Mouse (Mus musculus) heart, postnatal 14 days (tissue): Measurements from ENCODE around the gene Gm9945. TPM values are rescaled to one million over a fixed set of nuclear protein-coding genes. Genes with fewer than 3 reads are reported as not detected.
A peak's percentile ranks its signal among the peaks of the same experiment; 100 is the strongest.

Experiments
- DNase-seq, 2 experiments: peaks; one replicate each; pipeline ENCODE4 v3.0.0; 2021 to 2022
- intact Hi-C: fragments of 180-260 bp; cut with DNase I; formaldehyde crosslinking; loops from one replicate; pipeline ENCODE4 v1.15.1; 2025
- long read RNA-seq, 2 experiments: library from polyadenylated mRNA; stranded (forward); transcript quantifications; one replicate each; pipeline ENCODE4 v2.0.0; 2021
- total RNA-seq, 2 experiments: library from RNA; stranded (reverse); gene quantifications; 2 replicates each; pipeline ENCODE4 v1.2.3; 2021

Gm9945 gene
- not detected for total RNA-seq
- long read RNA-seq, experiment 1 = 0 reads
- long read RNA-seq, experiment 2 = 0 reads

DNA sequence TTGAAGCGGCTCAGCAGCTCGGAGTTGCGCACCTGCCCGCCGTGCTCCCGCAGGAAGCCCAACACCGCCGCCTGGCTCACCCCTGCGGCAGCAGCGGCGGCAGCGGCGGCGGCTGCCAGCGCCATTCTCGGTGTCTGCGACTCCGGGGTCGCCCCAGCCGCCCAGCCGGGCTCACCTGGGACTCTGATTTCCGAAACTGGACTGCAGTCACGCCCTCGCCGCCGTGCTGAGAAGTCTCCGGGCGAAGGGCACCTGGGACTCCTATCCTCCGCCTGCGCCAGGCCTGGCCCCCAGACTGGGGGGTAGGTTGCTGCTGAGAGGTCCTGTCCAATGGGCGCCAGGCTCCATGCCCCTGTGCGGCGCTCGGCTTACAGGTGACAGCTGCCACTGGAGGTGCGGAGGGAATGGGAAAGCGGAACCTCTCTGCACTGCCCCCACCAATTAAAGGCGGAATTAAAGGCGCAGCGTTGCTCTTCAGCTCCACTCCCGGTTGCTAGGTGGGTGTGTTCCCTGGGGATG is at the start of gene Gm9945, which contains the start of gene Sowaha:
Gene Gm9945 (plus strand): TSS at position 384 of the 519 bp plus-strand sequence.
Gene Sowaha (minus strand): TSS at position 492 of the 519 bp plus-strand sequence.
- DNase-seq = peak; percentile 31 to 44
- intact Hi-C loops = no loop called here

DNA sequence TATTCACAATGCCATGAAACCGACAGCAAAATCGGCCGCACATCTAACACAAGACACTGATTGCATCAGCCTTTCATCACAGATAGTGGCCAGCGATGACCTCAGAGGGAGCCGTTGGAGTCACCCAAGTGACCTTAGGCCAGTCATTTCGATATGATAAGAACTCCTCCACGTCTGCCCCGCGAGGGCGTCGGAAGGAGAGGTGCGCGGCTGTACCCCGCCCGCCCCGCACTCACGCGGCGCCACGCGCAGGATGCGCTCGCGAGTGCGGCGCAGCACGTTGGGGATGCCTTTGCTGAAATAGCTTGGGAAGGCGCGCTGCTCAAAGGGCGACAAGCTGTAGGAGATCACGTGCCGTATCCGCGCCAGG is 49.7 kb upstream of the Gm9945 start:
- intact Hi-C loops = no loop called here
- DNase-seq = no peak

DNA sequence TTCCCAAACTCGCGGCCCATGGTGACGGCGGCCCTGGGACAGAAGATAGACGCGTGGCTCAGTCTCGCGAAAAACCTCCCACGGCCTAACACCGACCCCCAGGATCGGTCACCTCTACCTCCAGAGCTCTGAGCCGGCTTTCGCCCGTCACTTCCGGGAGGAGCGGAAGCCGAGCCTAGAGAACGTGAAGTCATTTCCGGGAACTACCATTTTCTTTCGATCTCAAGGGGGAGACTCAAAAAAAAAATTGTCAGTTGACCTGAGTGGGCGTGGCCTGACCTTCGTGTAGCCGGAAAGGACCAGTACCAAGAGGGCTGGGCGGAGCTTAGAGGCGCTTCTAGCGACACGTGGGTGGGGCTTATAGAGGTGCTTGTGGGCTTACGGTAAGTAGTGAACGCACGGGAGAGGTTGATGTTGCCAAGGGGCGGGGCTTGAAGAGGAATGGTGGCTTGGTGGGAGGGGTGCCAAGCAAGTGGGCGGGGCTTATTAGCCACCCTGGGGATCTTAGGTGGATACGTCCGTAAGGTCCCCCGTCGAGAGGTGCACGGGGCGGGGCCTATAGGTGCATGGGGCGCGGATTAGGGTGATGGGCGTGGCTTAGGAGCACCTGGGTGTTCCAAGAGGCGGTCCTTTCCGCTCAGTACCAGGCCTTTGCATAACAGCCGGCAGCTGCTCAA is 49.2 kb upstream of the Gm9945 start, which contains the start of the genes Uqcrq and Gdf9:
Gene Uqcrq (minus strand): TSS at position 162 of the 677 bp plus-strand sequence.
Gene Gdf9 (plus strand): TSS at position 354 of the 677 bp plus-strand sequence.
- intact Hi-C loops = no loop called here
- peak; percentile 93 to 96 for DNase-seq

DNA sequence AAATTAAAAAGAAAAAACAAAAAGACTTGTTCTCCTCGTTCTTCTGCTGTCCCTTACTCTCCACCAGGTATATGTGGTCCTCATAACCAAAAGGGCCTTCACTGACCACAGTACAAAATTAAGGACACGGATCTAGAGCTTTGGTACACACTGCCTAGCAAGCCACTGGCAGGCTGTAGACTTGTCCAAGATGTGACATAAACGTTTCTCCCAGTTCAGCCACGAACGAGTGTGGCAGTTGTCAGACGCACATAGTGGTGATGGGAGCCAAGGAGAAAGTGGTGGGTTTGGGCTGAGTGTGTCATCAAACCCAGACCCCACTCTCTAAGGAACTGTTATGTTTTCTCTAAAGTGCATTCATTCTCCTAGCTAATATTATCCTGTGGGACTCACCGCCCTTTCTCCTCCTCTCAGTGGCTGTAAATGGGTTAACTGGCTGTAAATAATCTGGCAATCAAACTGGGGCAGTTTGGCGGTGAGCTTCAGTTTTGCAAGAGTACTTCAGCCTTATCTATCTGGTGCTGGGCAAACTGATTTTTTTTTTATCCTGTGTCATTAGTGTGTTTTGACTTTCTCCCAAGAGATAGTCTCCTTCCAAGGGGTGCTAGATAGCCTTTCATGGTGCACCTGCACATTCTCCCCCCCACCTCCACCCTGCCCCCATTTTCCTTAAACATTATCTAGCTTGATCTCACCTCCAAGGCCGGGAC is 48.5 kb upstream of the Gm9945 start:
- intact Hi-C loops = no loop called here
- DNase-seq = peak in 1 of 2 experiments; percentile 17

DNA sequence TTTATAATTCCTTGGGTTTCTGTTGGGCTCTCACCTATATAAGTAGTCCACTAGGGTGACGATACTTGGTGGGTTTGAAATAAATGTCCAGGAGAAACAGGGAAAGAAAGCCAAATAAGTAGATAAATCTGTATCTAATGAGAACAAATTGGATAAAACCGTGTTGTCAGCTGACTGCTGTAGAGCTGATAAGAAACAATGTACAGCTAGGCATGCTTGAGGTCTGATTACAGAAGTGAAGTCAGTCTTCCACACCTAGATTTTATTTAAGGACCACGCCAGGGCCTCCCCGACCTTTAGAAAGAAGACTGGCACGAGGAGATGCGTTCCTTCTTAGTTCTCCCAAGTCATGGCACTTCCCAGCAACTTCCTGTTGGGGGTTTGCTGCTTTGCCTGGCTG is 46.9 kb upstream of the Gm9945 start:
- intact Hi-C loops = no loop called here
- DNase-seq = no peak

DNA sequence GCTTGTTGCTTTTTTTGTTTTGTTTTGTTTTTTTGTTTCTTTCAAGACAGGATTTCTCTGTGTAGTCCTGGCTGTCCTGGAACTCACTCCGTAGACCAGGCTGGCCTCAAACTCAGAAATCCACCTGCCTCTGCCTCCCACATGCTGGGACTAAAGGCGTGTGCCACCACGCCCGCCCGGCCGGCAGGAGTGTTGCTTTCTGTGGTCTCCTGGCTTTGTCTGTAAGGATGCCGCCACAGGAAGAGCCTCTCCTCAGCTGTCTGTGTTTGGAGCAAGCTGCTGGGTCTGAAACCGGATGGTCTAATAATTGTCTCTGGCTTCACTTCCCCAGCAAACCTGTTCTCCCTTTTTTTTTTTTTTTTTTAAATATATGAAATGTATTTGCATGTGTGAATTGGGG is 44.5 kb upstream of the Gm9945 start:
- no peak for DNase-seq
- intact Hi-C loops = no loop called here

DNA sequence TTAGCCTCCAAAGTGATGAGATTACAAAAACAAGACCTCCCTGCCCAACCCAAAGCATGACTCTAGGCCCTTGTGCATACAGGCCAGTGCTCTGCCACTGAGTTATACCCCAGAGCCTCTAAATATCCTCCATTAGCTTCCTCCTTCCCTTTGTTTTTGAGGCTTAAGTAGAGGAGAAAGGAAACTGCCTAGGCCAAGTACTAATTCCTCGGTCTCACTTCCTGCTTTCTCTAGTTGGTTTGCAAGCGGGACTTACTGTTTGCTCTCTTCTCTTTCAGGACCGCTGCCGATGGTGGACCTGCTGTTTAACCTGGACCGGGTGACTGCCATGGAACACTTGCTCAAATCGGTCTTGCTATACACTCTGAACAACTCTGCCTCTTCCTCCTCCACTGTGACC is 43.6 kb upstream of the Gm9945 start:
- no peak for DNase-seq

DNA sequence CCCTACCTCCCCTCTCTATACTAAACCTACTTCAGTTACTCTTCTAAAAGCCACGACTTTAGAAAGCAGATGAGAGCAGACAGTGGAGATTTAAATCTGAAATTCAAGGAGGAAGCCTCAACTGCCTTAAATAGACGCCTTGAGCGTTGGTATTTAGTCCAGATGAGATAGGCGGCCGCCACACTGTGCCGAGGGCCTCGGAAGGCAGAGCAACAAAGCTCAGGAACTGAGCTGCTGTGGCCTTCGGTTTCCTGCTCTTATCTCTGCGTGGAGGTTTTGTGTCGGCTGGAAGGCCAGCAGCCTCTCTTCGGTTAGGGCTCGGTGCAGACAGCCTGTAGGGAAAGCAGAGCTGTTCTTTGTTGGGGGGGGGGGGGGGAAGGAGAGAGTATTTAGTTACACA is 38.0 kb upstream of the Gm9945 start:
- peak in 1 of 2 experiments; percentile 28 for DNase-seq
- intact Hi-C loops = no loop called here

More for the DNA sequence above, 43.6 kb upstream of the Gm9945 start:
- intact Hi-C loops = no loop called here

DNA sequence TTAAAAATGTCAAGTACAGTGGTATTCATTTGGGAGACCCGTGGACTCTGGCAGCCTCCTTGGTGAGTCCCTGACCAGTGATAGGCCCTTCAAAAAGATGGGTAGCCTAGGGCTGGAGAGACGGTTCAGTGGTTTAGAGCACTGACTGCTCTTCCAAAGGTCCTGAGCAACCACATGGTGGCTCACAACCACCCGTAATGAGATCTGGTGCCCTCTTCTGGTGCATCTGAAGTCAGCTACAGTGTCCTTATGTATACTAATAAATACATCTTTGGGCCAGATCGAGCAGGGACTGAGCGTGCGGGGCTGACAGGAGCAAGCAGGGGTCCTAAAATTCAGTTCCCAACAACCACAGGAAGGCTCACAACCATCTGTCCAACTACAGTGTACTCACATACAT is 36.1 kb upstream of the Gm9945 start:
- intact Hi-C loops = no loop called here
- DNase-seq = peak in 1 of 2 experiments; percentile 47

DNA sequence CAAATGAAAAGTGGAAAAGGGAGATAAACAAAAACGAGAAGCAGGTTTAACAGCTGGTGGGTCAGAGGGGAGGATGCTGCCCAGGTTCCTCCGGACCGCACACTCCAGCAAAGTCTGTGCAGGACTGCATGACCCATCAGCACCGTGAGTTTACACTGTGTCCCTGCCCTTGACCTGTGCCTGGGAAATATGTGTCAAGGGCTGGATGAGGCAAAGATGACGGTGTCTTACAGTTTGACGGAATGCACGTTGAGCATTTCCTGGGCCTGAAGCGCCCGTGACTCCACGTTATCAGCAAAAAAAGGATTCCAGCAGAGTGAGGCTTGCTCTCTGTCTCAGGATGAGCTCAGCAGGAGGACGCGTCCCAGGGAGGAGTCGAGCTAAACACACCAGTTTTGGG is 34.4 kb upstream of the Gm9945 start:
- intact Hi-C loops = no loop called here
- no peak for DNase-seq

DNA sequence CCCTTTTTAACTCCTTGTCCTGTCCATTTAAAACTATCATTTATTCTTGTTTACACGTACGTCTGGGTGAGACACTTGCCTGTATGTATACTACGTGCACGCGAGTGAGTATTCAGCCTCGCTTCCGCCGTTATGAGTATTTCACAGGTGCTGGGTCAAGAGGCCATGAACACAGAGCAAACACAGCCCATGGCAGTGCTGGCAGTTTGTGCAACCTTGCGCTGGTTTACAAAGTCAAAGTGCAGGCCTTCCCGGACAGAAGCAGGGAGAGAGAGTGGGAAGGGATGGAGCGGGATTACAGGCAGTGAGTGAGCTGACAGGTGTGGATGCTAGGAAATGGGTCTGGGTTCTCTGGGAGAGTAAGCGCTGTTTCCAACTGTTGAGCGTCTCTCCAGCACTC is 33.8 kb upstream of the Gm9945 start:
- intact Hi-C loops = no loop called here
- DNase-seq = no peak

DNA sequence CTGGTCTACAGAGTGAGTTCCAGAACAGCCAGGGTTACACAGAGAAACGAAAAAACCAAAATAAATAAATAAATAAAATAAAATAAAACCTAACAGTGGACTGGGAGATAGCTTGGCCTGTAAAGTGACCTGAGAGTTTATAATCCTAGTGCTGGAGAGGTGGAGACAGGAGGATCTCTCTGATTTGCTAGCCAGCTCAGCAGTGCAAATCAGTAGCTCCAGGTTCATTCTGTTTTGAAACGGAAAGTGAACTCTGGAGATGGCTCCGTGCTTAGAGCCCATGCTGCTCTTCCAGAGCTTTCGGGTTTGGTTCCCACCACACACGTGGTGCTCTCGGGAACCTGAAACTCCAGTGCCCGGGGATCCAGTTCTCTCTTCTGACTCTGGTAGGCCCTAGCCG is 32.0 kb upstream of the Gm9945 start:
- intact Hi-C loops = no loop called here
- no peak for DNase-seq

DNA sequence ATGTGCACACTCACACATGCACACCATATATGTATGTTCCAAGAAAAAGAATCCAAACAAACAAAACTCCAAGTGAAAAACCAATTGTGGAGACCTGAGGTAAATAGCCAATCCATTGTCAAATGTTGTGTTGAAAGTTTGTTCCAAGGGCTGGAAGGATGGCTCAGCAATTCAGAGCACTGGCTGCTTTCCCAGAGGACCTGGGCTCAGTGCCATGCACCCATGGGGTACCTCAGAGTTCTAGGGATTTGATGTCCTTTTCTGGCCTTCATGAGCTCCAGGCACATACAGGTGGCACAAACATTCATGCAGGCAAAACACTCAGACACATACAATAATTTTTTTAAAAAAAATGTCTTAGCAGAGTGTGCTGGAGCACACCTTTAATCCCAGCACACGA is 31.4 kb upstream of the Gm9945 start:
- peak; percentile 74 to 80 for DNase-seq
- intact Hi-C loops = no loop called here

DNA sequence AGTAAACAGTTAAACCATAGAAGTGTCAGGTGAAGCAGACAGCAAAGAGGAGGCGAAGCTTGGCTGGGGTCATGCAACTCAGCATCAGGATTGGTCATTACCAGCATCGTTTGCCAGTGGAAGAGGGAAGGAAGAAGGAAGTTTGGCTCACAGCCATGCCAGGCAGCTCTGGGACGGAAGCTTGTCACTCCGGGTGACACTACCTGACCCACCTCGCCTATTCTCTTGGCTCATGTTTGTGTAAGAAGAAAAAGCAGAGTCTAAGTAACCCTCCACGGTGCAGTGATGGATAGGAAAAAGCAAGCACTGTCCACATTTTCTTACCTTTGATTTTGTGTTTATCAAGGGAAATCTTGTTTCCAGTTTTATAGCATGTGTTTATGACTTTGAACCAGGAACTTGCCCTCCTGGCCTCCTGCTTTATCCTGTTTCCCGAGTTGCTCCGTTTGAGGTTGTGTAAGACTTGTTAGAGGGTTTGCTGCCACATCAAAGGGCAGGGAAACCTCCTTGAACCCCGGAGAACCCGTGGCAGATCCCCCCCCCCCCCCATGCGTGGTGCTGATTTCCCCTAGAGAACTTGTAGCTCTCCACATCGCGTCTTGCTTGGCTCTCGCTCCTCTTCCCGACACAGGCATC is 29.8 kb upstream of the Gm9945 start:
- no peak for DNase-seq
- intact Hi-C loops = loop anchor here (2.0 kb wide), 1 partner anchor 35 kb away; no protein-coding TSS in a partner anchor

DNA sequence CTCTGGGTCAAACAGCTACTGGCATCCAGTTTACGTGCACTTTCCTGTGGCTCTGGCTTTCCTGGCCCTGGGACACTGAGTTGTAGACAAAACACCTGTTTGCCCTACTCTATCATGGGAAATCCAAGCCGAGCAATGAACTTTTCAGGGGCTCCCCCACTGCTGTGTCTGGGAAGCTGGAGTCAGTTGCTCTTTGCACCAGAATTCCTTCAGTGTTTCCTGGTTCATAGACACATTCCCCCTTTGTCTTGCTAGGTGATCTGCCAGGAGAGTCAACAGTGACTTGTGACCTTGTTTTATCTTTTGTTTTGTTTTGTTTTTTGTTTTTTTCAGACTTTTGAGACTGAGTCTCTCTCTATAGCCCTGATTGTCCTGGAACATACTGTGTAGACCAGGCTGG is 28.6 kb upstream of the Gm9945 start:
- DNase-seq = no peak
- intact Hi-C loops = loop anchor here (2.0 kb wide), 1 partner anchor 37 kb away; no protein-coding TSS in a partner anchor

DNA sequence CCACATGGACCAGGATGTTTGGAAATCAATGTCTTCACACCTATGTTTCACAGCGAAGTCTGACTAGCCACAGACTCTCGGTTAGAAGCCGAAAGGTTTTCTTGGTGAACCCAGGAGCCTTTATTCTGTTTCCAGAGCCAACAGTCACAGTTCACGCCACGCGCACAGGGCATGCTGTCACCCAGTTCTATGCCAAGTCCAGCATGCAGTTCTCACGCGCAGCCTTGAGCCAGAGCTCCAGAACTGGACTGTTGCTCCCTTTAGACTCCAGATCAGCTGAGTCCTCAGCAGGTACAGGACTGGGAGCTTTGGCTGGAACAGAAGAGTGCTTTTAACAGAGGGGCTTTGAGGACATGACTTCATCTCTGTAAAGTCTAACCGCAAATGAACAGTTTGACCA is 27.6 kb upstream of the Gm9945 start:
- no peak for DNase-seq
- intact Hi-C loops = no loop called here

DNA sequence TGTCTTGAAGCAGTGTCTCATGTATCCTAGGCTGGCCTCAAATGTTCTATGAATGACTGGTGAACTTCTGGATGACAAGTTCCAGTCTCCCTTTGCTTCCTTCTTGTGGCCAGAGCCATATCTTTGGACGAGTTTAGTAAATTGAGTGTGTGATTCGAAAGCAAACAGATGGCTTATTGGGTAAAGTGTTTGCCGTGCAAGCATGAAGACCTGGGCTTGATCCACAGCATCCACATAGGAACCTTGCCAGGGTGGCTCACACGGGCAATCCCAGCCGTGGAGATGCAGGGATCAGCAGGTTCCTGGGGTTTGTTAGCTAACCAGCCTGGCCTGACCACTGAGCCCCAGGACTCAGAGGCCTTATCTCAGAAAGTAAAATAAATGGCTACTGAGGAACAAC is 26.9 kb upstream of the Gm9945 start:
- DNase-seq = no peak
- intact Hi-C loops = no loop called here

DNA sequence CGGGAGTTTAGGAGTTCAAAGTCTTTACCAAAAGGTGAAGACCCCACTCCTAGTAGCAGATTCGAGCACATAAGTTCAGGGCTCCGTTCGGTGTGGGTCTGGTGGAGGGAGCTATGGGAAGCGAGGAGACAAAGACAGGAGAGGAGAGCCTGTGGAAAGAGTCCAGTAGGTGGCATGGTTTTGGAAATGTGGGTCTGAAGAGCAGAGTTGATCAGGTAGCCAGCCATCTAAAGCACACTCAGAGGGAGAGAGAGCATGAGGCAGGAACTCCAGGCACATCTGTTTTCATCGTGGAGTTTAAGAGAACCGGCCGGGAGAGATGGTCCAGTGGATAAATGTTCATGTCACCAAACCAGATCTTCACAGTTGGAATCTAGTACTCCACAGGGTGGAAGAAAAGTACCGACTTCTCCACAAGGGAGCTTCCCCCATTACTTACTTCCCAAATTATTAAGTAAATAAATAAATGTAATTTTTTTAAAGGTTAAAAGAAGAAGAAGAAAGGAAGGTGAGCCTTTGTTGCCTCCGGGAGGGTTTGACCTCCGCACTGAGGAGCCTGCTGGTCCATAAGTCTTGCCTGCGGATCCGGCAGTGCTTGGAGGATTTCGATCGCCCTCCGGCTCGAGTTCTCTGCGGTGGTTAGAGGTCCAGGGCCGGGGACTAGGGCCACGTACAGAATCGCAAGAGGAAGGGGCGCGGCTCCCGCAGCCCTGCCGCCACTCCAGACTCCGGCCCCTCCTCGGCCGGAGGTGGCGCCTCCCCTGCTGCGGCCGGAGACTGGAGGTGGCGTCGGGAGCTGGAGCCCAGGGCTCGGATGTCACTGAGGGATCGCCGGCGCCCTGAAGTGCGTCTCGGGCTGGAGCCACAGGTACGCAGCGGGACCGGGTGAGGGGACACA is 23.2 kb upstream of the Gm9945 start, which contains the start of the genes Gm10447 and Shroom1:
Gene Gm10447 (minus strand): TSS at position 637 of the 898 bp plus-strand sequence.
Gene Shroom1 (plus strand): TSS at position 732 of the 898 bp plus-strand sequence.
- peak; percentile 75 for DNase-seq
- intact Hi-C loops = no loop called here

DNA sequence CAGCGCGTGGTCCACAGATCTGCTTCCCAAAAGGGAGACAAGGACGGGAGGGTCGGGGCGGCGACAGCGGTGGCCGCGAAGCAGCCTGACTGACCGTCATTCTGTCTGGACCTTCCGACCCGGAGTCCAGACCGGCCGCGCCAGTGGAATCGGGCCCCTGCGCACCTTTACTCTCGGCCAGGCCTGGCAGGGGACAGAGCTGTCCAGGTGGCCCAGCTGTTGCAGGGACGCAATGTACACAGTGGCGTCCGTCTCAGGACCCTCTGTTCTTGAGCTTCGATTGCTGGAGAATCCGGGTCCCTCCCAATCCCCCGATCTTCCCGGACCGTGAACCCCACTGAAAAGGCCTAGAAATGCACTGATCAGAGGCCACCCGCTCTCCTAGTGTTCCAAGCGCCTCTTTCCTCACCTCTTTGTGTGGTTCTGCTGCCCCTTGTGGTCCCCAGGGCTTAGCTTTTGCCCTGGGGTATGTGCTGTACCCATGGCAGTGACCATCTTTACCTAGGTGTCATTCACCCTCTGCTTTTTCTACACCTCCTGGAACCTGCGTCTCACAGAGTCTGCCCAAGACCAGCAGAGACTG is 22.5 kb upstream of the Gm9945 start:
- DNase-seq = no peak
- intact Hi-C loops = no loop called here
